Mouse (Mus musculus) mouse trophoblast stem cell (cell line): Measurements from ENCODE around the gene Cspg4.
"Not testable (repeated sequence)": the region's sequence is repeated elsewhere in the genome, so short reads cannot be mapped to it uniquely, and the experiment has no call there.

Experiments used
- in situ Hi-C, 2 experiments: fragments of 300-500 bp; cut with MseI, MboI; formaldehyde crosslinking; loops; 2 replicates in 1 of 2; 3 replicates in 1 of 2; pipeline ENCODE4 v1.15.1; 2025

Gene Cspg4

GRCm38 (mm10) chr9:56926025-56926360, 61.2 kb downstream of the Cspg4 start:
- in situ Hi-C loops, result no loop called here

- in situ Hi-C loops, result no loop called here
Measured at GRCm38 (mm10) chr9:56926387-56926786, 61.6 kb downstream of the Cspg4 start.

- in situ Hi-C loops, result no loop called here
Measured at GRCm38 (mm10) chr9:56927191-56928012, 62.6 kb downstream of the Cspg4 start.

DNA sequence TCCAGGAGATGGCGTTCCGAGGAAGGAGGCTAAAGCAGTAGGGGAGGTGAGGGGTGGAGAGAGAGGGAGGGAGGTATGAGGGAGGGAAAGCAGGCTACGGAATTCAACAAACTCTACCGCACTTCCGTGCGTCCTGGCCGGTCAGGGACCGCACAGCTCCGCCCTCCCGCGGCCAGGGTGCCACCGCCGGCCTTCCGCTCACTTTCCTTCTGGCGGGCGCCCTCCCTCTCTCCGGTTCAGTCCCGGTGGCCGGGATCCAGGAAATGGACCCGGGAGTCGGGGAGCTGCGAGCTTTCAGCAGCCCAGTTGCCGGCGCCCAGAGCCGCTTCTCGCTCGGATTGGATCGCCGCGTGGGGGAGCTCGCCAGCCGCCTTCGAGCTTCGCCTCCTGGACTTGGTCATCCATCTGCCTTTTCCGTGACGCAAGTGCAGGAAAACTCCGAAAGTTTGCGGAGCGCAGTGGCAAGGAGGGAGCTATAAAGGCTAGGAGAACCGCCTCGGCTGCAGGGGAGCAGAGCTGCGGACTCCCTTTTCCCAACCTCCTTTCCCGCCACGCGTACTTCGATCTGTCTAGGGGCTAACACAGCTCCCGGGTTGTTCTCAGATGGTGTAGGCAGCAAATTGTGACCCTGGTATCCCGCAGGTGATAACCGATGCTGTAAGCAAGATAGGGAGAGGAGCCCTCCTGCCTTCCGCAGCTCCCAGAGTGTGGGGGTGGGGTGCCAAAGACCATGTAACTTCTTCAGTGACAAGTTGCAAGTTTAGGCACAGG, 63.4 kb downstream of the Cspg4 start, which contains the start of gene Snx33:
TSS of gene Snx33 (minus strand) at position 331 of the 771 bp plus-strand sequence.
- in situ Hi-C loops, result no loop called here

DNA sequence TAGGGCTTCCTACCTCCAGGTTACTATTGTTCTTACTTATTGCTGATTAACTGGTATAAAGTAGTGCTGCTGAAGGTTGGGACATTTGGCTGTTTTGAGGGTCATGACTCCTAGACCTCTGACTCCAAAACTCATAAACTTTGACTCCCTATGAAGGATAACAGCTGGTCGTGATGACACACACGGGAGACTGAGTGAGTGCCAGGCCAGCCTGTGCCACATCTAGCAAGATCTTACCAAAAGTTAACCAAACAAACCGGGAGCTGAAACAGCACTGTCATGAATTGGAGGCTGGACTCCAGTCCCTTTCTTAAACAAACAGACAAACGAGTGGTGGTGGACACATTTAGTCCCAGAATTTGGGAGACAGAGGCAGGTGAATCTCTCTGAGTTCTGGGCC, 64.7 kb downstream of the Cspg4 start:
- in situ Hi-C loops, result no loop called here

DNA sequence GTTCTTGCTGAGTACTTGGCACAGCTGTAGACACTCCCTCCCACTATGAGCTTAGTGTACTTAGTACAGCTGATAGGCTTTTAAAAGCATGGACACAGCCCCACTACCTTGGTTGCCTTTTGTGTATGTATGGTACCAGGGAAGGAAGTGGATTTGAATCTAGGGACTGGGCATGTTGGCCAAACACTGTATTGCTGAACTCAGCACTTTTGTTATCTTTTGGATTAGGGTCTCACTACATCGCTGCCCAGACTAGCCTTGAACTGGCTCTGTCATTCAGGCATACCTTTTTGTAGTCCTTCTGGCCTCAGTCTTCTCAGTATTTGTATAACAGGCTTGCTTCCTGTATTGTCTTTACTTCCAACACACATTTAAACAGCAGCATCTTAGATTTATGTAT, 65.7 kb downstream of the Cspg4 start:
- in situ Hi-C loops, result loop anchor here in 1 of 2 experiments (5.0 kb wide), 1 partner anchor 38 kb away; no protein-coding TSS in a partner anchor

- in situ Hi-C loops, result no loop called here
Measured at GRCm38 (mm10) chr9:56936861-56937222, 72.0 kb downstream of the Cspg4 start.

DNA sequence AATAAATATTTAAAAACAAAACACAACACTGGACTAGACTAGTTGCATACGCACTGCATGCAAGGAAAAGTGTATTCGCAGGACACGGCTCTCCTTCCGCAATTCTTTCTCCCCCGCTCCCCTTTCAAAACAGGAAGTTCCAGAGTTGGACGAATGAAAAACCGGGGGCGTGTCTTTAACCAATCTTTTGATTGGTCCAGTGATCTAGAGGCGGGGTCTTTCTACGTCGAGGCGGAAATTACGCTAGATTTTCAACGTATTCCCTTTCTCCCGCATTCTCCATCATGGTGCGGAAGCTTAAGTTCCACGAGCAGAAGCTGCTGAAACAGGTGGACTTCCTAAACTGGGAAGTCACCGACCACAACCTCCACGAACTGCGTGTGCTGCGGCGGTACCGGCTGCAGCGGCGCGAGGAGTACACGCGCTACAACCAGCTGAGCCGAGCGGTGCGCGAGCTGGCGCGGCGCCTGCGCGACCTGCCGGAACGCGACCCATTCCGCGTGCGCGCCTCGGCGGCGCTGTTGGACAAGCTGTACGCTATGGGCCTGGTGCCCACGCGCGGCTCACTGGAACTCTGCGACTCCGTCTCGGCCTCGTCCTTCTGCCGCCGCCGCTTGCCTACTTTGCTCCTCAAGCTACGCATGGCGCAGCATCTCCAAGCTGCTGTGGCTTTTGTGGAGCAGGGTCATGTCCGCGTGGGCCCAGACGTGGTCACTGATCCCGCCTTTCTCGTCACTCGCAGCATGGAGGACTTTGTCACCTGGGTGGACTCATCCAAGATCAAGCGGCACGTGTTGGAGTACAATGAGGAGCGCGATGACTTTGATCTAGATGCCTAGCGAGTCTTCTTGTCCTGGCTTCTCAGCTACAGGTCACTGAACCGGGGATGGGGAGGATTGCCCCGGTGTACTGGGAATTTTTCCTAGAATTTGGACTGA, 72.7 kb downstream of the Cspg4 start, which contains the start of gene Imp3:
TSS of gene Imp3 (plus strand) at position 253 of the 938 bp plus-strand sequence.
- in situ Hi-C loops, result no loop called here

- in situ Hi-C loops, result no loop called here
Measured at GRCm38 (mm10) chr9:56938374-56938773, 73.5 kb downstream of the Cspg4 start.

DNA sequence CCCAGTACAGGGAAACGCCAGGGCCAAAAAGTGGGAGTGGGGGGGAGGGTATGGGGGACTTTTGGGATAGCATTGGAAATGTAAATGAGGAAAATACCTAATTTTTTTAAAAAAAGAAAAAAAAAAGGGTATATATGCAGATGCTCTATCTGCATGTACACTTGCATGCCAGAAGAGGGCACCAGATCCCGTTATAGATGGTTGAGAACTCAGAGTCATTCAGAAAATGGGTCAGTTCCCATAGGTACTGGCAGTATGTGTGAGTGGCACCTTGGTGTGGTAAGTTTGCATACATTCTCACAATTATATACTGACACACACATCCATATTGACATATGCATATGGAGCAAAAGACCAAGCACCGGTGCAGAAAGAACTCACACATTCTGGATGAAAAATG, 82.6 kb downstream of the Cspg4 start:
- in situ Hi-C loops, result not testable (repeated sequence)

- in situ Hi-C loops, result not testable (repeated sequence)
Measured at GRCm38 (mm10) chr9:56948699-56949098, 83.9 kb downstream of the Cspg4 start.
